Mouse (Mus musculus) brain, embryonic 14.5 days (tissue): Measurements from ENCODE around the gene Gm6871. TPM values are rescaled to one million over a fixed set of nuclear protein-coding genes. Genes with fewer than 3 reads are reported as not detected.
"Not testable (repeated sequence)": the region's sequence is repeated elsewhere in the genome, so short reads cannot be mapped to it uniquely, and the experiment has no call there.

ENCODE experiments used
- DNase-seq: peaks from one replicate; pipeline ENCODE4 v3.0.0-alpha.2; 2011; ENCODE audit warnings: low read depth
- CTCF ChIP-seq: fragments of 200-500 bp; IDR thresholded peaks from 2 replicates; pipeline ENCODE4 v1.5.1; 2012; ENCODE audit warnings: inconsistent platforms, mild to moderate bottlenecking, moderate library complexity, borderline replicate concordance; ENCODE audit not compliant: insufficient read depth, insufficient read length; ENCODE audit errors: extremely low read depth
- POLR2A ChIP-seq: fragments of 200-500 bp; IDR thresholded peaks from 2 replicates; pipeline ENCODE4 v1.6.1; 2012; ENCODE audit warnings: mild to moderate bottlenecking, inconsistent platforms, borderline replicate concordance; ENCODE audit not compliant: poor library complexity, insufficient read depth, insufficient read length, severe bottlenecking; ENCODE audit errors: extremely low read depth
- polyA plus RNA-seq: library from polyadenylated mRNA; depleted of rRNA; stranded (reverse); fragments of >200 nt; gene quantifications from 2 replicates; pipeline ENCODE4 v1.2.3, GENCODE M21; 2012; rRNA removed

Gene Gm6871
- polyA plus RNA-seq, result not detected in 2 replicates

DNA sequence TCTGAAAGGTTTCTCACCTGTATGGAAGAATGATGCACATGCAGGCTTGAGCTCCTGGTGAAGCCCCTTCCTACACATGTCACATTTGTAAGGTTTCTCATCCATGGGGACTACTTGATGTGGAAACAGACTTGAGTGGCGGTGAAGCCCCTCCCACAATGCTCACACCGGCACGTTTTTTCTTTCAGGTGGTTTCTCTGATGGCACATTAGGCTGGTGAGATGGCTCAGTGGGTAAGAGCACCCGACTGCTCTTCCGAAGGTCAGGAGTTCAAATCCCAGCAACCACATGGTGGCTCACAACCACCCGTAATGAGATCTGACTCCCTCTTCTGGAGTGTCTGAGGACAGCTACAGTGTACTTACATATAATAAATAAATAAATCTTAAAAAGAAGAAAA is at the start of gene Gm6871:
Gm6871 (minus strand) TSS at position 101 of the 400 bp plus-strand sequence.
- DNase-seq, result not testable (repeated sequence)

DNA sequence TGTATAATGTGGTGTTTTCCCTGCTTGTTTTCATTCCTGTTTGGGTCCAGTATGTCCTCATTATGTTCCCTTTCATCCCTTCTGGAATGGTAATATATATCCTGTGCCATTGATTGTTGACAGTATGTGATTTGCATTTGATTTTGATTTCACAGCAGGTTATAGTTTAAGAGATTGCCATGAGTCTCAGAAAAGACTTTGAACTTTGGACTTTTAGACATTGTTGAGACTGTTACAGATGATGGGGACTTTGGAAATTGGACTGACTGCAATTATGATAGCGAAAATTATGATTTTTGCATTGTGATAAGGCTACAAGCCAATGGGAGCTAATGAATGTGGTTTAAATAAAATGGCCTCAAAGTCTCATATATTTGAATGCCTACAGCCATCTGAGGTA is 42.8 kb upstream of the Gm6871 start:
- not testable (repeated sequence) for DNase-seq

DNA sequence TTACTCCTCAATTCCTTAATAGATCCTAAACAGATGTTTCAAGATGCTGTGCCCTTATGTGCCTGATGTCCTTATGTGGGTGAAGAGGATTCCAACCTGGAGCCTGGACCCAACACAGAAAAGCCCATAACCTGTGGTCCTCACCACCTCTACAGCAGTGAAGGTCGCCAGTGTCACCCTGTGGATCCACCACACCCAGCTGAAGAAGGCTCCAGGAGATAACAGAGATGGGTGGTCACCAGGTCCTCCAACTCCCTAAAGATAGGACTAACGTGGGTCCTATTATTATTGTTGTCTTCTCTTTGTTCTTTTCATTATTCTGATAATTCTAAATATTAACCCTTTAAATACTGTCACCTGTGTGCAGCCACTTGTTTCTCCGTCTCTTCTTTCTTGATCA is 38.2 kb upstream of the Gm6871 start:
- TF ChIP-seq POLR2A (no peak), CTCF (no peak)
- DNase-seq, result no peak

DNA sequence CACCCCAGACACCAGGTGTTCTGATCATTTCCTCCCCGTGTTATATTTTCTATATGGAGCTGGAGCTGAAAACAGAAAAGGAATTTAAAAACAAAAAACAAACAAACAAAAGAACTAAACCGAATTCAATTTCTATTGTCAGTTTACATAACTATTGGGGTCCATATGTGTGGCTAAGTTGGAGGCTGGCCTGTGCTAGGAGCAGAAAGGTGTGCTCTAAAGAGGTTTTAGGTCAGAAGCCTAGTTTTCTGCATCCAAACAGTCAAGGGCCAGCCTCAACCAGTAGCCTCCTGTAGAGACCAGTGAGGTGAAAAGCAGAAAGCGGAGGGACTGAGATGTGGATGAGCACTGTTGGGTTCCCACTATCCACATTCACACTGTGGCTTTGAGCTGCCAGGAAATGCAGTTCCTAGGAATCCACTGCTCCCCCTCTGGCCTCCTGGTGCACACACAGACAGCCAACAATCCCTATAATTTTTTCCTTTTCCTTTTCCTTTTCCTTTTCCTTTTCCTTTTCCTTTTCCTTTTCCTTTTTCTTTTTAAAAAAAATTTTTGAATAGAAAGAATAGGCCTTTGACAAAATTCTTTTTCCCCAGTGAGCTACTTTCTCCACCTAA is 26.6 kb upstream of the Gm6871 start:
- DNase-seq, result peak; percentile 17
- TF ChIP-seq CTCF, result peak; percentile 10; the same call in 1 of the 2 replicates
- no peak for TF ChIP-seq POLR2A

DNA sequence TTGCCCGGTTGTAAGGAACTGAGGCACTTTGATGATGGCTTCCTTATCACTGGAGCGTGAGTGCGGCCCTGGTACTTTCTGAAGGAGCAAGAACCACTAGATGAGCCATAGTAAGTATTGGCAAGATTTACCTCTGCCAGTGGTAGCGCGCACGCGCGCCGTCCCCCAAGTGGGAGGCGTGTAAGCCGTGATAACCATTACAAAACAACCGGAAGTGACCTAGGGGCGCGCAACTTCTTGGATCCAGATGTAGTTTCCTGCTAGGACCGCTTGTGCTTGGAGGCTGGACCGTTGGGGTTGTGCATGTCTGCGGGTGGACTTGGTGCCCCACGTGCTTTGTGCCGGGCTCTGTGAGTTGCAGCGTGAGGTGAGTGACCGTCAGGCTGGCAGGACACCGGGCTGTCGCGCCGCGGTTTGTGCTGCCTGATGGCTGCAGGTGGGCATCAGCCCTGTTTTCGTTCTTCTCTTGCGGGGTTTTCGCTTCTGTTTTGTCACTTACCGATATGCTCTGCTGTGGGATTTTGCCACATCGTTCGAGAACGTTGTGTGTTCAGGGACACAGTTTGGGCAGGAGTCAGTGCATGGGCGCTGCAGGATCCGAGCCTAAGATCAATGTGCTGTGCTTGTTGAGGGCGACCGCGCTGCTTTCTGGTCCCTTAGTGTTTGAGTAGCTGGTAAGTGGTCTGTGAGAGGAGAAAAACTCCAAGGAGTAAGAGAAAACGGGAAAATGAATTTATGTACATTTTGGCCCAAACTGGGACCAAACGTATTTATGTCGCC is 25.8 kb upstream of the Gm6871 start, which contains the start of gene 2610021A01Rik:
2610021A01Rik (plus strand) TSS at position 197 of the 780 bp plus-strand sequence.
- DNase-seq, result peak; percentile 98
- TF ChIP-seq POLR2A (no peak), CTCF (no peak)

DNA sequence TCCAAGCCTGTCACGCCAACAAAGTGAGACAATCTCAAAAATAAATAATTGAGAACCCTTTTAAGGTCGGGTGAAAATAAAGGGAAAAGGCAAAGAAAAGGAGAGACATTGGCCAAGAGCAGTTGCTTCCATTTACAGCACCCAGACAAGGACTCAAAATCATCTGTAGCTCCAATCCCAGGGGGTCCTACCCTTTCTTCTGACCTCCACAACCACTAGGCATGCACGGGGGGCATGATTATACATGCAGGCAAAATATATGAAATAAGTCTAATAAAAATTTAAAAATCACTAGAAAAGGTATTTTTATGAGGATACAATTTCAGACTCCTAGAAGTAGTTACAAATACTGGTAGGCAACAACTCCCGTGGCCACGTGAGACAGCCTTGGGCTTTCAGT is 25.2 kb upstream of the Gm6871 start:
- TF ChIP-seq CTCF (no peak), POLR2A (no peak)
- no peak for DNase-seq

DNA sequence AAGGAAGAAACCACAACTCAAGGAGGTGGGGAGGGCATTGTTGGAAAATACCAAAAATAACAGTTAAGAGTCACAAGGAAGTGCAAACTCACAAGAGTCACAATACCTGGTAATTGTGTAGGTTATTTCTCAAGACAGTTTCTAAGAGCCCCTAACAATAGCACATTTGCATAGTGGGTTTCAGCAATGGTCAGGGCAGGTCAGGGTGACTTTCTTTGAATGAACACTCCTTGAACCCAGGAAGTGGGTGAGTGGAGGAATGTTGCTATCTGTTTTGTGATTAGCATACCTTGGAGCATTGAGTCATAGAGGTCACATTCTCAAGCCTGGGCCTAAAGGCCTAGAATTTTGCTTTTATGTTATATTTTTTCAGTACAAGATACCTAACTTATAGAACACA is 14.4 kb upstream of the Gm6871 start:
- not testable (repeated sequence) for DNase-seq

DNA sequence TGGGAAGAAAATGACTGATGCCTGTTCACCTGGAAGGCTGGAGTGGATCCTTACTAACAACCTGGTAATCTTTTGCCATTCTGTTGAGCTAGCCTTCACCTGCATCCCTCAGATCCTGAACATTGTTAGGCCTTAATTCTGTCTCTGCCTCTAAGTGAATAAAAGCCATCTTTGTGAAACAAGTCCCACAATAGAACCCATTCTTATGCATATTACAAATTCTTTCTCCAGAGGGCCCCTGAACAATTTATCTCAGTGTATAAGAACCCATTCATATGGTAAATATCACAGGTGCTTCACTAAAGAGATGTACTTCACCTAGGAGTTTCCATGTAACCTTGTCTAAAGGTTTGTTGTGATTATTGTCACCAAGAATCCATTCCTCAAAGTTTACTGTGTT is 8.6 kb upstream of the Gm6871 start:
- TF ChIP-seq CTCF (no peak), POLR2A (no peak)

DNA sequence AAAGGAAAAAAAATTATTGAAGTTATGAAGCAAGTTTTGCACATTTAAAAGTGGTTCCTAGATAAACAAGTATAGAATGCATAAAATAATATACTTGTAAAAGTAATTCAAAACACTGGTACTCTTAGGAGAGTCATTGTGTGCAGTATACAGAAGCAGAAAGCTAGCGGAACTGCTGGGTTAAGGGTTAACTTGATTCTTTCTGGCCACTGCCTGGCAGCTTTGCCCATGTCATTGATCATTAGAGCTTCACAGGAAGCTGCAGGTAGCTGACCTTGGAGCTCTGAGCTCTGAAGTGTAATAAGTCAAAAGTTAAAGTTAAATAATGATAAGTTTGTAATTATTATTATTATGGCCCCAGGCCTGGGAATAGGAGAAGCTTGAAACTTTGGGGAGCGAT is 4.5 kb upstream of the Gm6871 start:
- TF ChIP-seq CTCF, result no peak
- no peak for TF ChIP-seq POLR2A
- DNase-seq, result no peak

More for the DNA sequence above, 8.6 kb upstream of the Gm6871 start:
- DNase-seq, result no peak

DNA sequence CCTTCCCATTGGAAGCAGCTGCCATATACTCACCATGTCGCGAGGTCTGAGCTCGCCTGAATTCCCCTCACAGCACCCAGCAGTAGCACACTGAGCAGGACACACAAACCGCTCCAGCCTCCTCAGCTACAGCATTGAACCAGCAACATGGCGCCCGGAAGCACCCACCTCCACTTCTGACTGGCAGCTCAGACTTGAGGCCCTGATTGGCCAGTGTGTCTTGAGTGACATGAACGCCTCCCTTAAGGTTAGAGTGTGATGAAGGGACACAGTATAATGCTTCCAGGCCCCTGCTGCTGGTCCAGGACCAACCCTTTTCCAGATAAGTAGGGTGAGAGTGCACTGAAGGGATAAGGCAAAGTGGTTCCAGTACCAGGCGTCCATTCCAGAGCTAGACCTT is 12.8 kb downstream of the Gm6871 start:
- TF ChIP-seq POLR2A, result no peak

DNA sequence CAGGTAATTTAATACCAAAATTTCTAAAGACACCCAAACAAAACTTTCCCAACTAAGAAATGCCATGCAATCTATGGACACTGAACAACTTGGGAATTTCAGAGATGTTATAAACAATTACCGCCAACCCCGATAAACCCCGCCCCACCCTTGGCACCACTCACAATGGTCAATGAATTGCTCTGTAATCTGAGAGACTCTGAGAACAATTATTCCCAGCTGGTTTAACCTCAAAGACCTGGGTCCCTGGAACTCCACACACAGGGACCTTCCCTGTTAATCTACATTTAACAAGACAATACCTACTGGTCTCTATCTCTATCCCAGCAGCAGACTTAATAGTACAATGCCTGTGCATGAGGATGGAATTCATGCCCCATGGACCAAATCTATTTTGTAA is 60.8 kb downstream of the Gm6871 start:
- no peak for DNase-seq
- TF ChIP-seq POLR2A (no peak), CTCF (no peak)

More for the DNA sequence above, 12.8 kb downstream of the Gm6871 start:
- no peak for DNase-seq

DNA sequence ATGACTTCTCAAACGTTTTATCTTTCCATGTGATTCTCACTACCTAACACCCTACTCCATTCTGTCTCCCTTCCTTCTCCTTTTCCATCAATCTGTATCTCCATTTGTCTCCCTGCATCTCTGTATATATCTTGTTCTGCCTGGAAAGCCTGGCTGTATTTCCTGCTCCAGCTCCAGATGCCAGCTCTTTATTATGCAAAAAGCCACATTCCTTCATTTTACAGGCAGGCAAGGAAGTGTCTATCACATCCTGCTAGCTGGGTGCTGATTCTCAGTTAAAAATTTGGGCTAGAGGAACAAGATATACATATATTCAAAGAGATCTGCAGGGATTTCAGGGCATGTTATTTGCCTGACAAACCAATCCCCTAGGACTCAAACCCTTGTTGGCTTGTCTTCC is 61.3 kb downstream of the Gm6871 start:
- TF ChIP-seq CTCF (no peak), POLR2A (no peak)
- no peak for DNase-seq

DNA sequence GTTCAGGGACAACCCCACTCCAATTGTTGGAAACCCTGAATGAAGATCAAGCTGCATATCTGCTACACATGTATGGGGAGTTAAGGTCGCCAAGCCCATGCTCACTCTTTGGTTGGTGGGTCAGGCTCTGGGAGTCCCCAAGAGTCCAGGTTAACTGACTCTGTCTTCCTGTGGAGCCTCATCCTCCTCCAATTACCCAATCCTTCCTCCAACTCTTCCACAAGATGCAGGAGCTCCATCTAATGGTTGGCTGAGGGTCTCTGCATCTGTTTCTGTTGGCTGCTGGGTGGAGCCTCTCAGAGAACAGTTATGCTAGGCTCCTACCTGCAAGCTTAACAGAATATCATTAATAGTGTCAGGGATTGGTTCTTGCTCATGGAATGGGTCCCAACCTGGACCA is 71.1 kb downstream of the Gm6871 start:
- TF ChIP-seq POLR2A (no peak), CTCF (no peak)
- DNase-seq, result no peak
